Mouse (Mus musculus): ENCODE measurements around the gene AC170998.1.

The AC170998.1 gene

GRCm38 (mm10) chr17:28698672-28699071, 27.2 kb upstream of the AC170998.1 start:
- Histone ChIP-seq H3K4me1 (replicated peaks; ENCODE audit: low read depth, low read length) (peaks cover 44% of the 10 kb centered on the region), H3K9me3 (ENCODE audit: low read length) (no peaks in the 10 kb centered on the region), H3K27me3 (ENCODE audit: insufficient read depth, low read length) (no peaks in the 10 kb centered on the region), H3K36me3 (ENCODE audit: insufficient read depth, low read length) (peaks cover 35% of the 10 kb centered on the region), H3K4me3 (replicated peaks; ENCODE audit: low read length) (no peak overlapping the region)
- no peak for TF ChIP-seq NANOG (IDR thresholded peaks at IDR 0.05; ENCODE audit: borderline replicate concordance, low read length)
- TF ChIP-seq POU5F1 (IDR thresholded peaks at IDR 0.05; ENCODE audit: borderline replicate concordance, low read length): no peak
- TF ChIP-seq CTCF (conservative IDR thresholded peaks at IDR 0.05; ENCODE audit: low read length): no peak

DNA sequence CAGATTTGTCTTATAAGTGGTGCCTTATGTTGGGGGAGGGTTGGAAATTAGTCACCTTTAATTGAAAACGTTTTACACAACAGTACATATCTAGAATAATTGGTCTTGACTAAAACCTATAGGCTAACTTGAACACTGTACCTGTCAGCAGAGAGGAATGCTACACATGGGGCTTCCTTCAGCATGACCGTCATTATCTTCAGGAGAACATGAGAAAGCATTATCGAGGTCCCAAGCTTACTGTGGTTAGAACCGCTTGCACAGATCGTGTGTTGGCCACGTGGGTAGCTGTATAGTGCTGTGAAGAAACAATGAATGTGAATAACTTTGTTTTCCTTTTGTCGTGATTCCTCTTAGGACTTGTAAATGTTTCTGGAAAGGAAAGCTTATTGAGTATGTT, 26.1 kb upstream of the AC170998.1 start:
- peaks cover 26% of the 10 kb centered on the region for H3K36me3 ChIP-seq (ENCODE audit: insufficient read depth, low read length)
- no peaks in the 10 kb centered on the region for H3K27me3 ChIP-seq (ENCODE audit: insufficient read depth, low read length)
- no peak overlapping the region for H3K4me3 ChIP-seq (replicated peaks; ENCODE audit: low read length)
- TF ChIP-seq CTCF (conservative IDR thresholded peaks at IDR 0.05; ENCODE audit: low read length): no peak
- no peak for TF ChIP-seq NANOG (IDR thresholded peaks at IDR 0.05; ENCODE audit: borderline replicate concordance, low read length)
- TF ChIP-seq POU5F1 (IDR thresholded peaks at IDR 0.05; ENCODE audit: borderline replicate concordance, low read length): no peak
- peaks cover 35% of the 10 kb centered on the region for H3K4me1 ChIP-seq (replicated peaks; ENCODE audit: low read depth, low read length)
- no peaks in the 10 kb centered on the region for H3K9me3 ChIP-seq (ENCODE audit: low read length)

DNA sequence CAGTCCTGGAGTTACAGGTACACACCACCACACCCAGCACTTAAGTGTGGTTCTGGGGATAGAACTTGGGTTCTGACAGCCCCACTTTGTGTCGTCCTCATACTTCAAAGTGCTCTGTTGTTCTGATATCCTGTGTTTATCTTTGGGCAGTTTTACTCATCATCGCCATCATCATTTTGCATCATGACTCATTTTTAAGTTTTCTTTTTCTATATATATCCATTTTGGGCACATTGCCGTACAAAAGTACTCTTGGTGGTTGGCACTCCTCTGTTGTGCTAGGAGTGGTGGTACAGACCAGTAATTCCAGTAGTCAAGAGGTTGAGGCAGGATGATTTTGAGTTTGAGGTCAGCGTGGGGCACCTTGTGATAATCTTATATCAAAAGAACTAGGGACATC, 24.7 kb upstream of the AC170998.1 start:
- no peaks in the 10 kb centered on the region for H3K9me3 ChIP-seq (ENCODE audit: low read length)
- peaks cover 33% of the 10 kb centered on the region for H3K36me3 ChIP-seq (ENCODE audit: insufficient read depth, low read length)
- H3K4me3 ChIP-seq (replicated peaks; ENCODE audit: low read length): no peak overlapping the region
- H3K27me3 ChIP-seq (ENCODE audit: insufficient read depth, low read length): no peaks in the 10 kb centered on the region
- H3K4me1 ChIP-seq (replicated peaks; ENCODE audit: low read depth, low read length): peaks cover 34% of the 10 kb centered on the region
- TF ChIP-seq POU5F1 (IDR thresholded peaks at IDR 0.05; ENCODE audit: borderline replicate concordance, low read length) (no peak), CTCF (conservative IDR thresholded peaks at IDR 0.05; ENCODE audit: low read length) (no peak), NANOG (IDR thresholded peaks at IDR 0.05; ENCODE audit: borderline replicate concordance, low read length) (no peak)

- H3K36me3 ChIP-seq (ENCODE audit: insufficient read depth, low read length): peaks cover 30% of the 10 kb centered on the region
- no peaks in the 10 kb centered on the region for H3K27me3 ChIP-seq (ENCODE audit: insufficient read depth, low read length)
- H3K4me3 ChIP-seq (replicated peaks; ENCODE audit: low read length): no peak overlapping the region
- H3K9me3 ChIP-seq (ENCODE audit: low read length): no peaks in the 10 kb centered on the region
- H3K4me1 ChIP-seq (replicated peaks; ENCODE audit: low read depth, low read length): peaks cover 32% of the 10 kb centered on the region
- TF ChIP-seq NANOG (IDR thresholded peaks at IDR 0.05; ENCODE audit: borderline replicate concordance, low read length) (no peak), POU5F1 (IDR thresholded peaks at IDR 0.05; ENCODE audit: borderline replicate concordance, low read length) (no peak), CTCF (conservative IDR thresholded peaks at IDR 0.05; ENCODE audit: low read length) (no peak)
Observed at GRCm38 (mm10) chr17:28701737-28702136, 24.1 kb upstream of the AC170998.1 start.

DNA sequence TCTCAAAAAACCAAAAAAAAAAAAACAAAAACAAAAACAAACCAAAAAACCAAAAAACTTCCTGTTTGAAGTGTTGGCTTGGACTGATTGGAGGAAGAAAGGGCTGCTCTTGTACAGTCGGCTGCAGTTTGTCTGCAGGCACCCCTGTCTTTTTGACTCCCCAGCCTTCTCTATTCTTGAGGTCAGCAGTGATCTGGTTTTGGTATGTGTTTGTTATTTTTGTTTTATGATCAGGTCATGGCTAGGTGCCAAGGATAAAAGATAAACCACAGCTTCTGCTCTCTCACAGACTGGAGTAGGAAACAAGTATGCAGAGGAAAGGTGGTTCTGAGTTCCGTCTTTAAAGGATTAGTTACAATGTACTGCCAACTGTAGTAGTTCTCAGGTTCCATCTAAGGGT, 23.2 kb upstream of the AC170998.1 start:
- Histone ChIP-seq H3K4me1 (replicated peaks; ENCODE audit: low read depth, low read length) (peaks cover 24% of the 10 kb centered on the region), H3K27me3 (ENCODE audit: insufficient read depth, low read length) (no peaks in the 10 kb centered on the region), H3K36me3 (ENCODE audit: insufficient read depth, low read length) (peaks cover 22% of the 10 kb centered on the region), H3K9me3 (ENCODE audit: low read length) (no peaks in the 10 kb centered on the region), H3K4me3 (replicated peaks; ENCODE audit: low read length) (no peak overlapping the region)
- TF ChIP-seq NANOG (IDR thresholded peaks at IDR 0.05; ENCODE audit: borderline replicate concordance, low read length): no peak

- TF ChIP-seq CTCF (conservative IDR thresholded peaks at IDR 0.05; ENCODE audit: low read length) (no peak), NANOG (IDR thresholded peaks at IDR 0.05; ENCODE audit: borderline replicate concordance, low read length) (no peak), POU5F1 (IDR thresholded peaks at IDR 0.05; ENCODE audit: borderline replicate concordance, low read length) (no peak)
- Histone ChIP-seq H3K36me3 (ENCODE audit: insufficient read depth, low read length) (peaks cover 15% of the 10 kb centered on the region), H3K9me3 (ENCODE audit: low read length) (no peaks in the 10 kb centered on the region), H3K4me3 (replicated peaks; ENCODE audit: low read length) (no peak overlapping the region), H3K27me3 (ENCODE audit: insufficient read depth, low read length) (no peaks in the 10 kb centered on the region), H3K4me1 (replicated peaks; ENCODE audit: low read depth, low read length) (peaks cover 45% of the 10 kb centered on the region)
Observed at GRCm38 (mm10) chr17:28706697-28707096, 19.2 kb upstream of the AC170998.1 start.

GRCm38 (mm10) chr17:28707136-28707627, 18.7 kb upstream of the AC170998.1 start:
- Histone ChIP-seq H3K36me3 (ENCODE audit: insufficient read depth, low read length) (peaks cover 15% of the 10 kb centered on the region), H3K4me3 (replicated peaks; ENCODE audit: low read length) (no peak overlapping the region), H3K9me3 (ENCODE audit: low read length) (no peaks in the 10 kb centered on the region), H3K4me1 (replicated peaks; ENCODE audit: low read depth, low read length) (peaks cover 47% of the 10 kb centered on the region), H3K27me3 (ENCODE audit: insufficient read depth, low read length) (no peaks in the 10 kb centered on the region)
- TF ChIP-seq POU5F1 (IDR thresholded peaks at IDR 0.05; ENCODE audit: borderline replicate concordance, low read length): no peak
- no peak for TF ChIP-seq NANOG (IDR thresholded peaks at IDR 0.05; ENCODE audit: borderline replicate concordance, low read length)
- TF ChIP-seq CTCF (conservative IDR thresholded peaks at IDR 0.05; ENCODE audit: low read length): no peak

DNA sequence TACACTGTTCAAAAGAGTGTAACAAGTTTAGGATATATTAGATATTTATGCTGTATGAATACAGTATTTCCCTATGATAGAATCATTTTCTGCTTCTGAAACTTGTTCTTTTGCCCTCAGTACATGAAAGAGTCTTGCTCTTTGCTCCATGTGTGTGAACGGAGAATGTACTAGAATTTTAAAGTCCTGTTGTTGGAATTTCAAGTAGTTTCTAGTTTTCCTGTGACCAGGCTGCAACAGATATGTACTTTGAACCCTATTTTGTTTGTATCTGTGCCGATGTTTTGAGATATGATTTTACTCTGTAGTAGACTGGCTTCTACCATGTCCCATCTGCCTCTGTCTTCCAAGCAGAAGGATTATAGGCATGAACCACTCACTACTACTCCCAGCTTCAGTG, 18.1 kb upstream of the AC170998.1 start:
- no peak overlapping the region for H3K4me3 ChIP-seq (replicated peaks; ENCODE audit: low read length)
- peaks cover 18% of the 10 kb centered on the region for H3K36me3 ChIP-seq (ENCODE audit: insufficient read depth, low read length)
- no peaks in the 10 kb centered on the region for H3K9me3 ChIP-seq (ENCODE audit: low read length)
- H3K27me3 ChIP-seq (ENCODE audit: insufficient read depth, low read length): no peaks in the 10 kb centered on the region
- TF ChIP-seq CTCF (conservative IDR thresholded peaks at IDR 0.05; ENCODE audit: low read length) (no peak), NANOG (IDR thresholded peaks at IDR 0.05; ENCODE audit: borderline replicate concordance, low read length) (no peak), POU5F1 (IDR thresholded peaks at IDR 0.05; ENCODE audit: borderline replicate concordance, low read length) (no peak)
- peaks cover 53% of the 10 kb centered on the region for H3K4me1 ChIP-seq (replicated peaks; ENCODE audit: low read depth, low read length)

GRCm38 (mm10) chr17:28708989-28709388, 16.9 kb upstream of the AC170998.1 start:
- no peak for TF ChIP-seq NANOG (IDR thresholded peaks at IDR 0.05; ENCODE audit: borderline replicate concordance, low read length)
- TF ChIP-seq CTCF (conservative IDR thresholded peaks at IDR 0.05; ENCODE audit: low read length): no peak
- no peak for TF ChIP-seq POU5F1 (IDR thresholded peaks at IDR 0.05; ENCODE audit: borderline replicate concordance, low read length)
- Histone ChIP-seq H3K36me3 (ENCODE audit: insufficient read depth, low read length) (peaks cover 23% of the 10 kb centered on the region), H3K4me1 (replicated peaks; ENCODE audit: low read depth, low read length) (peaks cover 57% of the 10 kb centered on the region), H3K27me3 (ENCODE audit: insufficient read depth, low read length) (no peaks in the 10 kb centered on the region), H3K4me3 (replicated peaks; ENCODE audit: low read length) (no peak overlapping the region), H3K9me3 (ENCODE audit: low read length) (no peaks in the 10 kb centered on the region)

Data from E14TG2a.4 (cell line).